Mouse (Mus musculus): ENCODE measurements around the gene Il1rl1. TPM values are rescaled to one million over a fixed set of nuclear protein-coding genes. Genes with fewer than 3 reads are reported as not detected.

Gene Il1rl1
- total RNA-seq, 2 experiments from 2014 or later = 5.9 to 8.8 TPM

Other genes starting within 250 kb of the Il1rl1 start
- 1 to 10 TPM; 6.3 to 6.4 TPM for gene Il1r1, start 204.5 kb upstream of the Il1rl1 start, total RNA-seq (2021)
- 1 to 10 TPM; 7.7 to 9.4 TPM for gene Il1rl2, start 105.0 kb upstream of the Il1rl1 start, total RNA-seq (2021)
- gene Il18r1, start 36.0 kb downstream of the Il1rl1 start, total RNA-seq (2021) = under 1 TPM; 0.05 to 0.17 TPM
- under 1 TPM; 0.07 to 0.08 TPM for gene Il18rap, start 85.8 kb downstream of the Il1rl1 start, total RNA-seq (2021)
- gene Slc9a4, start 150.5 kb downstream of the Il1rl1 start, total RNA-seq (2021) = under 1 TPM in 1 of 2 experiments, not detected in 1; 0.26 TPM